Comparison of ENCODE assay signal across 13 mouse cellular contexts in genomic region chr7:81124773-81125172, GRCm38 (mm10). TPM values are rescaled to one million over a fixed set of nuclear protein-coding genes. Genes with fewer than 3 reads are reported as not detected.
DNase-seq lines count a peak whose midpoint lies in the region; ATAC-seq lines count a peak whose summit lies in the region.
"Had no signal": no experiment of that assay in that cellular context is flagged by ENCODE, and none has a peak within 500 bp of the region (broad histone marks: within the 10 kb centered on the region; RNA-seq: fewer than 3 reads in every experiment).

No protein-coding gene starts in this region.

- H3K27me3 ChIP-seq in stomach, embryonic 15.5 days (replicated peaks): no peaks in the 10 kb centered on the region
- H3K27me3 ChIP-seq in kidney, embryonic 16.5 days (ENCODE audit: insufficient read depth, low read length): no peaks in the 10 kb centered on the region

- no peak overlapping the region for H3K4me3 ChIP-seq in stomach, embryonic 15.5 days (replicated peaks)
- no peak overlapping the region for H3K4me3 ChIP-seq in kidney, embryonic 16.5 days (ENCODE audit: low read length)
- H3K4me3 ChIP-seq: embryonic facial prominence, embryonic 10.5 days had no signal

- no peaks in the 10 kb centered on the region for H3K4me1 ChIP-seq in stomach, embryonic 15.5 days
- H3K4me1 ChIP-seq in kidney, embryonic 16.5 days (ENCODE audit: insufficient read depth, low read length): peaks cover 18% of the 10 kb centered on the region; the same call in 1 of the 2 replicates

- H3K4me2 ChIP-seq in stomach, embryonic 15.5 days: no peak overlapping the region
- no peak overlapping the region for H3K4me2 ChIP-seq in kidney, embryonic 16.5 days (replicated peaks; ENCODE audit: low read depth, low read length)

- 68% methylated on average over 8 of the region's 8 CpGs for WGBS in stomach, embryonic 15.5 days
- 73% methylated on average over 8 of the region's 8 CpGs for WGBS in kidney, embryonic 16.5 days

- no peaks in the 10 kb centered on the region for H3K9me3 ChIP-seq in stomach, embryonic 15.5 days
- no peaks in the 10 kb centered on the region for H3K9me3 ChIP-seq in kidney, embryonic 16.5 days (ENCODE audit: low read length)

- H3K36me3 ChIP-seq in stomach, embryonic 15.5 days: no peaks in the 10 kb centered on the region
- H3K36me3 ChIP-seq in kidney, embryonic 16.5 days (ENCODE audit: insufficient read depth, low read length): no peaks in the 10 kb centered on the region
- H3K36me3 ChIP-seq: embryonic facial prominence, embryonic 10.5 days had no signal

- intact Hi-C loops in gastrocnemius, postnatal 14 days (cut with DNase I; ENCODE audit: low total_unique reads): no loop called here
- intact Hi-C loops in heart, postnatal 25 days (cut with DNase I): no loop called here

- ATAC-seq in stomach, embryonic 15.5 days (ENCODE audit: insufficient read depth, low FRiP score, low read depth): peak; percentile 37; the same call in 1 of the 2 replicates
- no peak for ATAC-seq in kidney, embryonic 16.5 days (ENCODE audit: low FRiP score, low TSS enrichment)

- H3K9ac ChIP-seq in stomach, embryonic 15.5 days: no peak overlapping the region
- no peak overlapping the region for H3K9ac ChIP-seq in kidney, embryonic 16.5 days (replicated peaks; ENCODE audit: low read length)
- H3K9ac ChIP-seq: forebrain, postnatal 0 days had no signal

- DNase-seq in spleen, adult 12 weeks (ENCODE audit: low spot score): peak; percentile 34
- no peak for DNase-seq in spleen, postnatal 14 days (ENCODE audit: low spot score in 2 of 2)
- DNase-seq in gastrocnemius, postnatal 14 days: peak; percentile 84
- DNase-seq in heart, postnatal 25 days (ENCODE audit: low spot score): peak; percentile 66
- no peak for DNase-seq in adrenal gland, adult 8-10 months
- DNase-seq in frontal cortex, postnatal 14 days (ENCODE audit: low spot score in 2 of 2): no peak
- DNase-seq: forebrain, postnatal 0 days; lung, postnatal 4 days had no signal

- H3K27ac ChIP-seq in stomach, embryonic 15.5 days: no peak overlapping the region
- H3K27ac ChIP-seq in kidney, embryonic 16.5 days (ENCODE audit: low read length): no peak overlapping the region
- H3K27ac ChIP-seq: kidney, postnatal 0 days had no signal

RNA-seq across cellular contexts. Expression of gene Slc28a1, which starts 10.2 kb away (rescaled TPM):
- total RNA-seq in gastrocnemius, postnatal 14 days (2021): under 1 TPM; 0.43 to 0.66 TPM
- total RNA-seq in heart, postnatal 25 days (2021): under 1 TPM; 0.10 to 0.11 TPM
- polyA plus RNA-seq in stomach, embryonic 15.5 days (2015; fragmentation: Nextera tagmentation; extraction: Ambion mirVana): 0.71 and 1.5 TPM in 2 replicates
- not detected for total RNA-seq in adrenal gland, adult 8-10 months (2022)
- 0.73 and 1.2 TPM in 2 replicates for polyA plus RNA-seq in kidney, embryonic 16.5 days (2015; fragmentation: Nextera tagmentation; extraction: Ambion mirVana)
- polyA plus RNA-seq: hindbrain, embryonic 11.5 days had no signal

Comparison
In these comparisons a context has a peak if more than half of its experiments do, and no peak if none do; other contexts are left out.
1. DNase-seq: peak in spleen, adult 12 weeks (single experiment), gastrocnemius, postnatal 14 days (single experiment) and heart, postnatal 25 days (single experiment); none in spleen, postnatal 14 days (0 of 2), adrenal gland, adult 8-10 months (single experiment) and frontal cortex, postnatal 14 days (0 of 2).